Mouse (Mus musculus): ENCODE data around the gene Fam83e.

The Fam83e gene

GRCm38 (mm10) chr7:45739820-45740219 lies 18.8 kb downstream of the Fam83e start:
- DNase-seq (ENCODE audit: low spot score) = no peak

GRCm38 (mm10) chr7:45741308-45741707 lies 20.3 kb downstream of the Fam83e start:
- no peak for DNase-seq (ENCODE audit: low spot score)

- DNase-seq (ENCODE audit: low spot score) = no peak
Observed at GRCm38 (mm10) chr7:45741777-45742176, 20.8 kb downstream of the Fam83e start.

GRCm38 (mm10) chr7:45742338-45742737 lies 21.3 kb downstream of the Fam83e start:
- DNase-seq (ENCODE audit: low spot score) = no peak

- DNase-seq (ENCODE audit: low spot score) = peak; percentile 57
Observed at GRCm38 (mm10) chr7:45744387-45744786, 23.4 kb downstream of the Fam83e start.

GRCm38 (mm10) chr7:45746518-45746917 lies 25.5 kb downstream of the Fam83e start:
- DNase-seq (ENCODE audit: low spot score) = no peak

- DNase-seq (ENCODE audit: low spot score) = no peak
Observed at GRCm38 (mm10) chr7:45747450-45747849, 26.4 kb downstream of the Fam83e start.

GRCm38 (mm10) chr7:45748110-45748509 lies 27.1 kb downstream of the Fam83e start:
- no peak for DNase-seq (ENCODE audit: low spot score)

GRCm38 (mm10) chr7:45749401-45749800 lies 28.4 kb downstream of the Fam83e start:
- DNase-seq (ENCODE audit: low spot score) = no peak

- DNase-seq (ENCODE audit: low spot score) = no peak
Observed at GRCm38 (mm10) chr7:45750162-45750561, 29.1 kb downstream of the Fam83e start.

- no peak for DNase-seq (ENCODE audit: low spot score)
Observed at GRCm38 (mm10) chr7:45755703-45756102, 34.7 kb downstream of the Fam83e start.

- no peak for DNase-seq (ENCODE audit: low spot score)
Observed at GRCm38 (mm10) chr7:45759400-45759799, 38.4 kb downstream of the Fam83e start.

- DNase-seq (ENCODE audit: low spot score) = no peak
Observed at GRCm38 (mm10) chr7:45760151-45760550, 39.1 kb downstream of the Fam83e start.

GRCm38 (mm10) chr7:45765995-45766394 lies 45.0 kb downstream of the Fam83e start:
- no peak for DNase-seq (ENCODE audit: low spot score)

- DNase-seq (ENCODE audit: low spot score) = no peak
Observed at GRCm38 (mm10) chr7:45766764-45767163, 45.8 kb downstream of the Fam83e start.

- no peak for DNase-seq (ENCODE audit: low spot score)
Observed at GRCm38 (mm10) chr7:45767500-45767899, 46.5 kb downstream of the Fam83e start.

GRCm38 (mm10) chr7:45770427-45771082 lies 49.5 kb downstream of the Fam83e start:
- no peak for DNase-seq (ENCODE audit: low spot score)

GRCm38 (mm10) chr7:45771101-45771500 lies 50.1 kb downstream of the Fam83e start:
- DNase-seq (ENCODE audit: low spot score) = no peak

GRCm38 (mm10) chr7:45775237-45775636 lies 54.2 kb downstream of the Fam83e start:
- no peak for DNase-seq (ENCODE audit: low spot score)

All from urinary bladder, postnatal 10 days (tissue).